Mouse (Mus musculus): ENCODE results near the gene Dmbx1.

Dmbx1 gene

GRCm38 (mm10) chr4:115894281-115894680 lies 45.4 kb downstream of the Dmbx1 start:
- no peak for DNase-seq (ENCODE audit: extremely low spot score, low read depth, low spot score)

- no peak for DNase-seq (ENCODE audit: extremely low spot score, low read depth, low spot score)
Measured at GRCm38 (mm10) chr4:115890553-115890952, 49.2 kb downstream of the Dmbx1 start, which contains the start of gene 6430628N08Rik. Gene 6430628N08Rik (plus strand): TSS chr4:115890665.

- no peak for DNase-seq (ENCODE audit: extremely low spot score, low read depth, low spot score)
Measured at GRCm38 (mm10) chr4:115890066-115890465, 49.7 kb downstream of the Dmbx1 start.

GRCm38 (mm10) chr4:115886875-115887274 lies 52.9 kb downstream of the Dmbx1 start:
- no peak for DNase-seq (ENCODE audit: extremely low spot score, low read depth, low spot score)

GRCm38 (mm10) chr4:115885846-115886245 lies 53.9 kb downstream of the Dmbx1 start:
- DNase-seq (ENCODE audit: extremely low spot score, low read depth, low spot score) = no peak

- DNase-seq (ENCODE audit: extremely low spot score, low read depth, low spot score) = no peak
Measured at GRCm38 (mm10) chr4:115884022-115884421, 55.7 kb downstream of the Dmbx1 start, which contains the start of gene Kncn. Gene Kncn (plus strand): TSS chr4:115884400.

GRCm38 (mm10) chr4:115882195-115882594 lies 57.5 kb downstream of the Dmbx1 start:
- DNase-seq (ENCODE audit: extremely low spot score, low read depth, low spot score) = no peak

GRCm38 (mm10) chr4:115881183-115881582 lies 58.5 kb downstream of the Dmbx1 start:
- DNase-seq (ENCODE audit: extremely low spot score, low read depth, low spot score) = no peak

- DNase-seq (ENCODE audit: extremely low spot score, low read depth, low spot score) = no peak
Measured at GRCm38 (mm10) chr4:115878828-115879227, 60.9 kb downstream of the Dmbx1 start.

- DNase-seq (ENCODE audit: extremely low spot score, low read depth, low spot score) = no peak
Measured at GRCm38 (mm10) chr4:115878216-115878678, 61.5 kb downstream of the Dmbx1 start.

GRCm38 (mm10) chr4:115873231-115873630 lies 66.5 kb downstream of the Dmbx1 start:
- no peak for DNase-seq (ENCODE audit: extremely low spot score, low read depth, low spot score)

- DNase-seq (ENCODE audit: extremely low spot score, low read depth, low spot score) = no peak
Measured at GRCm38 (mm10) chr4:115869512-115870210, 70.1 kb downstream of the Dmbx1 start.
